Mouse (Mus musculus): ENCODE measurements at regions not wholly inside any gene's neighbourhood (a gene's known extent, or its start where the extent isn't known, plus 50 kb on each side); places are given as distances from the start of the nearest gene placed in this dataset.

DNA sequence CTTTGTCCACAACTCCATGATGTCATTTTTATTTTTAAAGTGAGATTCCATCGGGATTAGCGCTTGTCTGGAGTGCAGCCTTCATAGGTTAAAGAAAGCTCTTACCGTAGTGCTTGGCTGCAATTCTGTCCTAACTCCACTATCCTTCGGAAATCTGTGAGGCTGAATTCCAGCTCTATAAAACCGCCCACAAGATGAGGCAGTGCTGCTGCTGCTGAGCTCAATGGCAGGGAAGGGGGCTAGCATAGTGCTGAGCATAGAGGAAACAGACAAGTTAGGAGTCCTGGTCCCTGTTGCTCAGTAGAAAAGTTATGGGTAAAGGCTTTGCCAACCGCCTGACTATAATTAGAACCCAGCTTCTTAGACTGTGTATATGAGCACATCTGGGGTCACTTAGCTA lies 163.5 kb downstream of the Maf start:
- DNase-seq, result no peak

DNA sequence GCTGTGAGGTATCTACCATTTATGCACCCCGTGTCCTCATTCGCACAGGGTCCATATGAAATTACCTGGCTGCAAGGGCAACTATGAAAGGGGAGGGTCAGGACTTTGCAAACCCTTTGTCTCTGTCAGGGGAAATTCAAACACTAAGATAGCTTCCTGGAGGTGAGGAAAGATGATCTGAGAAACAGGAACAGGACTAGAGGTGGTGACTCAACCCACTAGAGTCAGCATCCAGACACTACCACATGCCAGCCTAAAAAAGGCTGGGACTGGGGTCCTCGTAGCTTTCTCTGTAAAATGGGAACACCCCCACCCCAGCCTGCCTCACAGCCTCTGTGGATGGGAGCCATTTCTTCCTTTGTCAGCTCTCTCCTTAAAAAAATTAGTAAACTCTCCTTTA lies 164.7 kb downstream of the Maf start:
- DNase-seq, result no peak

DNA sequence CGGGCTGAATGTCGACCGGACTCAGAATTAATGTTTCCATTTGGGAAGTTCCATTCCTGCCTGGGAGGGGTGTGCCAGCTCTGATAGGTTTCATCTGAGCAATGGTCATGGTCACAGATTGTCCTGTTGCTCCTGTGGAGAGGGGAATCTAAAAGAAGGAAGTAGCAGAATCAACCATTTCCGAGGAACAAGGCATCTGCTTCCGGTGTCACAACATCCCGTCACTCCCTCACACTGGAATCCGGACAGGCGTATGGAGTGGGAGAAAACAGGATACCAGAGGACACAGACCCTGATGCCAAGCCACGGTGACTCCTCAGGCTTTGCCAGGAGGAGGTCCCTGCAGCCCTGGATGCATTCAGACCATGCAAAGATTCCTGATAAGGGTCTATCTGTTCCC lies 168.0 kb downstream of the Maf start:
- no peak for DNase-seq

DNA sequence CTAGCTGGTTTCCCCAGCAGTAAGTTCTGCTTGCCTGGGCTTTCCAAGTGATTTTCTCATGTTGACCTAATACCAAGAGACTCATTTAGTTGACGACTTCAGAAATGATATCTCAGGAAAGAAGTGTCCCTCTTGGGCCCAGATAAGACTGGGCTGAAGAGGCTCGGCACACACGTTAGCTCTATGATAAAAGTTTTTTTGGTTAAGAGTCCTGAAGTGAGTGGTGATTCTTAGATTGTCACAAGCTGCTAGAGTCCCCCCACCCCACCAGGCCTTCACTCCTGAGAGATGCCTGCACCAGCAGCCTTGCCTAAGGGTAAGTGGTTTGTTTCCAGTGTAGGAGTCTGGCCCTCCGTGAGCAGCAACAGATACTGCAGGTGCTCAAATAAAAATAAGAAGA lies 169.4 kb downstream of the Maf start:
- DNase-seq, result no peak

DNA sequence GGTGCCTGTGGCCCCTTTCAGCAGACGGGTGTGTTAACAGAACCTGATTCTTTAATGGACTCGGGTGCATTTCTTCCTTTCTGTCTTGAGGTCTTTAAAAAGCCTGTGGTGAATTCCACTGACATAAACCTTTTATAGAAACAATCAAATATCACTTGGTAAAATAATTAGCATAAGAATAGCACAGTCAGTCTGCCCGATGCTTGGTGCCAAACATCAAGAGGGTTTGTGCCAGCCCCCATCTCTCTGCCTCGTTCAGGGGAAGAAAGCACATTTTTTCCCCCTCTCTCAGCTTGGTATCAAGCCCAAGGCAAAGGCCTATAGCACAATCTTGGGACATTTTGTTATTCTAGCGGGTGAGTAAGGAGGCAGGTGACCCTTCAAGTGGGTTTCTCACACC lies 169.8 kb downstream of the Maf start:
- no peak for DNase-seq

DNA sequence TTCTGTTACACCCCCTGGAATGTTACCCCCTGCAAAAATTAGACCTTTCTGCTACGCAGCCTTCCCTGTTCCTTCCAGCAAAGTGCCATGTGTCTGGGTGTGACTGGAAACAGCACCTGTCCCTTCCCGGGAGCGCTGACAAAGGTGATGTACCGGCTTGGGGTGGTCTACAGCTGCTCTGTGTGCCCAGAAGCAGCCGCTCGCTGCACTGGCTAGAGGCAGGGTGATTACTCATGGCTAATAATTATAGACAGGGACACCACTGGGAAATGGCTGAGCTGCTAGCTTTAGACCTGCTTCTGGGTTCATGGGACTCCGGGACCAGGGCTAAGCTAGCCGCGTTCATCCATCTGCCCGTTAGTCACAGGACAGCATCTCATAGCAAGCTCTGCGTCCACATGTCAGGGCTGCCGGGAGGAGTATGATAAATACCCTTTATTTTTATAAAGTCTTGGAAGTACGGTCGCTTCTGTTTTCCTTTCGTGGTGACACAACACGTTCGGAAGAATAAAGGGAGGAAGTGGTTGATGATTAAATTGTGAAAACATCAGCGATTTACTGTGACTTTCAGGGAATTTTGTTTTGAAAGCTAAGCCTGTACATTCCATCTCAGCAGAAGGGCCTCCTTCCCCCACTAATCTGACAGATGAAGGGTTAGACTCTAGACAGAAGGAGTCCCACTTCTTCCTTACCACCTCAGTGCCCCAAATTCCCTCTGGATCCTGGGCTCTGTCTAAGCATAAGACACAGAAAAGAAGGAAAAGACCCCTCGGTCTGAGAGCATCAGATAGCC lies 170.8 kb downstream of the Maf start:
- no peak for DNase-seq

DNA sequence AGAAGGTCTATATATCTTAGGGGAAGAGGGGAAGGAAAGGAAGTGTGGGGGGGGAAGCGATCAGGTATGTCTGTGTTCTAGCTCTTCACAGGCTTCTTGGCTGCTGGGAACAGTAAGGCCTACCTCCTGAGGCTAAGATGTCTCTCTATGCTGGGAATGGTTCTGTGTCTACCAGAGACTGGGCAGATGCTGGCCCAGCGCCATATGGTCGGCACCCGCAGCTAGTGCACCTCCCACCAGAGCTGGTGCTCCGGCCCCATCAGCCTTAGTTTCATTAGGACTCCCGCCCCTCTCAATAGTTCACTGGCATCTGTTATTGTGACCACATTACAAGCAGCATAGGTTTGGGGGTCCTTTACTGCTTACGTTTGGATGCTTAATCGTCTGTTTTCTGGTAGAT lies 171.6 kb downstream of the Maf start:
- no peak for DNase-seq

DNA sequence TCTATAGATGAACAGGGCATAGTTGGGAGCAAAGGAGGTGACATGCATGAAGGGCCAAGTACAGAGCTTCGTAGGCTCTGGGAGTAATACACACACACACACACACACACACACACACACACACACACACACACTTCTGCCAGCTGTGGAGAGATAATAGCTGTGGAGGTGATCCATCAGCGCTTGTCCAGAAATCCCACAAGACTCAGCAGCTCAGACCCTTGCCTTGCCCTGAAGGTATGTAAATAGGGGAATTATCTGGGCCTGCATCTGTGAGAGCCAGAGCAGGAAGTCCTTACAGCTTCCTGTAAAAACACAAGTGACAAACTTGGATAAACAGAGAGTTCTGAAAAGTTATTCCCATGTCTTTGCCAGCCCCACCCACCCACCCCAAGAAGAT lies 173.6 kb downstream of the Maf start:
- no peak for DNase-seq

DNA sequence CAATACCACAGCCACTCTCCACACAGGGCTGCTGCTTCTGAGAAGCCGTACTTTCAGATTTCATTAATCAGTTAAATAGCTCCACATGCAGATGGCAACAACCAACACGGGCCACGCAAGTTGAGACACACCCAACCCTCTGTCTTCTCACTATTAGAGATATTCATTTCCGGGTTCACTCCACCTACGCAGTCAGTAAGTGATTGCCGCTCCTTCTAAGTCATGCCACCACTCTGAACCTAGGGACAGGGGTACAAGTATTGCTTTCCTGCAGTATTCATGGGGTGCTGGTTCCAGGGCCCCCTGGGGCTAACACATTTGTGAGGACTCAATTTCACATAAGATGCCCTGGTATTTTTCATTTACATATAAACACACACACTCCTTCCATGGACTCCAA lies 176.3 kb downstream of the Maf start:
- DNase-seq, result no peak

DNA sequence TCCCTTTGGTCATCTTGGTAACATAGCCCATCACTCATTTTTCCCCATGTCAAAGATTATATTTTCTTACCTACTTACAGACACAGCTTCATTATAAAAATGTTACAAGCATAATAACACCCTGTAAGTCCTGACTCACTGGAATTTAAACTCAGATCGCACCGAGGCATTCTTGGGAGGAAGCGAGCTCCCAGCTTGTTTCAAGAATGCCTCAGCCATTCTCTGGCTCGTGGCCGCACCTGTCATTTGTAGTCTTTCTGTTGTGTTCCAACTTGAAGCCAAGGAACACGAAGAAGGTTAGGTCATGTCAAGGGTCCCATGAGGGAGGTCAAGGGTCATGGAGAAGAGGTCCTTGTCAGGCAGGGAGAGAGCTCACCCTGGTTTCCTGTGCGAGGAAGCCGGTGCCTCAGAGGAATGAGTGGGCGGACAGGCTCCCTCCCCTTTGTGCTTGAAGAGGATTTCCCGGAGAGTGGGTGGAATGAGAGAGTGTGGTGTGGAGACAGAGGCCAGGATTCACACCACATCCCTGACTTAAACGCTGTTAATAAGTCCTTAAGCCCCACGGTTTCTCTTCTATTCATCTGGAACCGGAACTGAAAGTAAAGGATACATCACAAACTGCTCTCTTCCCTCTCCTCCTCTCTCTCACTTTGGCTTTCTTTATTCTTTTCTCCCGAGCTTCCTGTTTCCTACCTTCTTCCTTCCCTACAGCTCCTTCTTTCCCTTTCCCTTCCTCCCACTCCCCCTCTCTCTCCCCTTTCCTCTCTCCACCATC lies 177.8 kb downstream of the Maf start:
- DNase-seq, result peak; percentile 15

DNA sequence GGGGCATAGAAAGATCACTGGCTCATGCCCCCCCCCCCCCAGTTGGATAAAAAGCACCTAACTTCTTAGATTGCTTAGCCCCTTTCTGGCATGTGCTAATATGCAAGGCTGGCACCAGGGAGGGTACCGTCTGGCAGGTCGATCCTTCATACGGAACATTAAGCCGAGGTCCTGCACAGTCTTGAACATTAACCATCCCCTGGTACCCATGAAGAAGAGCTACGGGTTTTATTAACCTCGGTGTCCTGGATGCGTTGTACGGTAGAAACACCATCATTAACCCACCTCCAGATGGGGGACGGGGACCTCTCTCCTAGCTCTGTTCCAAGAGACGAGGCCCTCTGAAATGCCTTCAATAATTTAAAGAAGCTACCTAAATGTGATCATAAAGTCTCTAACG lies 178.7 kb downstream of the Maf start:
- DNase-seq, result no peak

DNA sequence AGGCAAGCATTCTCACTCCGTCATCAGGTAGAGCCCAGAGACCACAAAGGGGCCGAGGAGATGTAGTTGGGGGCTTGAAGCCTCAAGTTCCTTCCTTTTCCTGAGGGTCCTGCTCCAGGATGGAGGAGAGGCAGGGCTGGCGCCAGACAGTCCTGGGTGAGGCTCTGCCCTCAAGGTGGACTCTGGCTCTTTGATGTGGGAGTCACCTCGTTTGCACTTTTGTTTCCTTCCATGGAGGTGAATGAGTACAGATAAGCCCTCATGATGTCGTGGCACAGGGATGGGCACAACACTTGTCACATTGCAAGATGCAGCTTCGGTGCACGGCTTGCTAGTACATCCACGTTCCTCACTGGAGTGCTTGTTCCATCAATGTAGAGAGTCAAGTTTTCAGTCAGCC lies 182.4 kb downstream of the Maf start:
- DNase-seq, result no peak

DNA sequence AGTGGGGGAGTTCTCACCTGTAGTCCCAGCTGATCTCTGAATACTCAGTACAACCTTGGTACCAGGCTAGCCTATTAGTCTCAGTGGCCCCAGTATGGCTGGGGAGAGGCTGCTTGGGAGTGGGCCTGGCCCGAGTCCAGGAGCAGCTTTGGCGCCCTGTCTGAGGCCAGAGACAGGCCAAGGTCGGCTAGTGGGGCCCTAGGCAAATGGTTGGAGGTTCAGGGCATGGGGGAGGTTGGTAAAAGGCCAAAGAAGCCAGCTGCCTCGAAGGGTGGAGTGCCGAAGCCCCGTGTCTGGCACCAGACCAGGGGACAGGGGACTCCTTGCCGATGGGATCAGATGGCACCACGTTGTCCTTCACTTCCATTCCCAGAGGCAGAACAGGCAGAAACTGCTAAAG lies 182.9 kb downstream of the Maf start:
- DNase-seq, result no peak

DNA sequence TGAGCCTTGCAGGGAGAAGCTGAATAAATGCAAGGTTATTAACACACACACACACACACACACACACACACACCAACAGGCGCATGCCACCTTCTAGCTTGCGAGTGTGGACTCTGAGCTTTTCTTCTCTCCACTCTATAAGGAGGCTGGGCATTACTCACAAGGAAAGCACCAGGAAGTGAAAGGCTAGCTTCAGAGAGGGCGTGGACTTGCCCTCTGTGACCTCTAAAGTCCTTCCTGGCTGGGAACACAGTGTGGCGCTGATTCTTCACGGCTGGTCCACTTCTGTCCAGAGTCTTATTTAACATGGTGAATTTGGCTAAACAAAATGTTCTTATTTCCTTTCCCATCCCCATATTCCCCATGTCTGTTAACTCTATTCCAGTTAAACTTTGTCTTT lies 185.1 kb downstream of the Maf start:
- DNase-seq, result no peak

DNA sequence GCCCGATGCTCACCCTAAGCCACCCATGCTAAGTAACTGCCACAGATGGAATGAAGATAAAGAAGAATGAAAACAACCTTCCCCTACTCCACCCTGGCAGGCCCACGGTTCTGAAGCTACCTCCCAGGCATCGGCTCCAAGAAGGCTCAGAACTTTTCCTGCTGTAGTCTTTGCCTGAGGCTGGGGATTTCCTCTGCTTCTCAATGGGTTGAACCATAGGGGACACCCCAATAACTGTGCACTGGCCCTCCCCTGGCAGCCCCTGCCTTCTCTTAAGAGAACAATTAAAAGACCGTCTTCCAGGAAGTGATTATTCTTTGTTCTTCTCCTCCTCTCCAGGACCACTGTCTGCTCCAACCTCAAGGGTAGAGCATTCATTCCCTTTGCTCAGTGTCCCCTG lies 191.9 kb downstream of the Maf start:
- DNase-seq, result no peak

DNA sequence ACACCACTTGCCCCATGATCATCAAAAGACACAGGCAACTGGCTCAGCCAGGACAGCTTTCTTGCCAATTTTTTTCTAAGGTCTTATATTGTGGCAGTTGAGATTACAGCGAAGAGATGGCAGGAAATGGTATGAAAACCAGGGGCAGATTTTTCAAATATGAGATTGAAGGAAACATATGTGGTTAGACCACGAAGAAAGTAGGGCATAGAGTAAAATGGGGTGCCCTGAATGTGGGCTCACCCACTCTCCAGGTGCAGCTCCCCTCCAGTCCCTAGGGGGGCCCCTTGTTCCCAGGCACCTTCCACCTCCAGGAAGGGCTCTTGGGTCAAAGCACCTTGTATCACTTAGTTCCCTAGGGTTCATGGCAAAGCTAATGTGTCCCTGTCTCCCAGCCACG lies 193.1 kb downstream of the Maf start:
- no peak for DNase-seq

DNA sequence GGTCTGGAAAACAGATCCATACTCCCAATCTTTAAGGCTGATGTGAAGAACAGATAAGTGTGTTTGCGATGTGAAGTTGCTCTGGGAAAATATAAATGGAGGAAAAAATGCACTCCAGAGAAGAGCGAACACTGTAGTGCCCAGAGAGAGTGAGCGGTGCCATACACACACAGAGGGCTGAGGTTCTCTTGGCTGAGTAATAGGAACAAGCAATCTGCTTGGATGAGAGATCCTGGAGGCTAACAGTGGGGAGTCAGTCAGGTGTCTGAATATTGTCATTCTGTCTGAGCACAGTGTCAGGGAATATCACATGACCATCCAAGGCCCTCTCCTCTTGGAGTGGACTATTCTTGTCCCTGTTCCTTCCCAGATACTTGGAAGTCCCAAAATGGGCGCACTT lies 200.4 kb downstream of the Maf start:
- no peak for DNase-seq

DNA sequence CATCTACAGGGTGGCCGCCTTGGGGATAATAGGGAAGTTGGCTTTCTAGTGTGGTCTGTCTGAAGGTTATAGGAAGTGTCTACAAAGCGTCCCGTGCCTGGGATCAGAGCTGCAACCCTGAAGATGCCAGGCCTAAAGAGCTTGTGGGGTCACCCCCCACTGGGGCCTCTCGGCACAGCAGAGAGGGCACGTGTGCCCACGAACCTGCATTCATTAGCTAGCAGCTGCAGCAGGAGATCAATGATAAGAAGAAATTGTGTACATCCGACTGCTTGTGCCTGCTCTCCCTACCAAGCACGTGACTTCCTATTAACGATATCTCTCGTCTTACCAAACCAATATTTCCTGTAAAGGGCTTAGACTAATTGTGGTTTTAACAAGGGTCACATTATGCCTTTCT lies 200.9 kb downstream of the Maf start:
- no peak for DNase-seq

DNA sequence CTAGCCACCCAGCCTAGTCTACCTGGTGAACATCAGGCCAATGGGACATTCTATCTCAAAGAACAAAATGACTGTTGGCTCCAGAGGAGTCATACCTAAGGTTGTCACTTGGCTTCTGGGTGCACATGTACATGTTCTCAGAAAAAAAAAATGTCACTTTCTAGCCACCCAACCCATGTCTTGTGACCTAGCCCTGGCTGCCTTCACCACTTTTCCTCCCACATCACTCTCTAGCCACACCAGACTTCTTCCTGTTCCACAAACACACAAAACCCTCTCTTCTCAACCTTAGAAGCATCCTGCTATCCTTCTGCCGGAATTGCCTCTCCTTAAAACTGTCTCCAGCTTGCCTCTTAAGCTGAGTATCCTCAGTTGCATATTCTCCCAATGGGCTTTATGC lies 211.6 kb downstream of the Maf start:
- no peak for DNase-seq

DNA sequence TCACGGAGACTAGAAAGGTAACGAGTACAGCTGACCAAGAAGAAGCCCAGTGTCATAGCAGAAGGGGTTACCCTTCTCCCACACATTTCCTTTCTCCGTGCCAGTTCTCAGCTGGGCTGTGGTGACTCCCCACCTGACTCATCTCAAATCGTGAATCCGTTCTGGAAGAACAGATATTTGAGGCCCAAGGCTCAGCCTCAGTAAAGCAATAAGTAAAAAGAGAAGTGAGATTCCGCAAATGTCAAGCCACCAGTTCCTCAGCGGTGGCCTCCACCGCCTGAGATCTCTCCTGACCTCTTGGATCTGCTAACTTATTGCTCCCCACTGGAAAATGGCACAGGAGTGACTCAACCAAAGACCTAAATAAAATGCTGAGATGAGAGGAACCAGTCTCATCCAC lies 213.2 kb downstream of the Maf start:
- no peak for DNase-seq

DNA sequence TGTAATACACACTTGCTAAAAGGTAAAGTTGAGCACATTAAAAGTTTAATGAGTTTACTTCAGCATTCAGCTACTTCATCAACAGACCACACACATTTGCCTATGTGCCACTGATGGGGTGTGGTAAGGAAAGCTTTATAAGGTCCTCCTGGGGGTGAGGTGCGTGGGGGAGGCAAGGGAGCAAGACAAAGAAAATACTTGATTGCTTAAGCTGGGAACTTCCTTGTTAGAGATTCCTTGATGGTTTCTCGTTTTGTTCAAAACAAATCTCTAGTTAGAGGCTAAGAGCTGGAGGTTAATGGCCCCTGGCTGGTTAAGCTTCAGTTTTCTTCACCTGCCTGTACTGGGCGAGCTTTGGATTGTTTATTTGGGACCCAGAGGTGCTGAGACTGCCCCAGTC lies 220.7 kb downstream of the Maf start:
- no peak for DNase-seq

DNA sequence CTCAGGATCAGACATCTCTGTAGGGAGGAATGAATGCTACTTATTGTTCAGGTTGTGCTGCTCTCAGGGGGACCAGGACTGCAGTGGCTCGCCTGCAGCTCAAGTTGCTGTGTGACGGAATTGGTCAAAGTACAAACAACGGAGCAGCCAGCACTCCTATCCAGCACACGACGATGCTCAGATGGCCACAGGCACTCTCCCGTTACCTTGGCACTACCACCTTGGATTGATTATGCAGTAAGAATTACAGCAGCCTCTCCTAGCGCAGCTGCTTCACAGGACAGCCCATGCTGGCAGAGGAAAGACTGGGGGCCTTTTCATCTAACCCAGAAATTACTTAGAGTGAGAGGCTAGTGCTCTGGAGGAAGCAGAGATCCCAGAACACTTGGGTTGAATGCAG lies 226.5 kb downstream of the Maf start:
- DNase-seq, result no peak

DNA sequence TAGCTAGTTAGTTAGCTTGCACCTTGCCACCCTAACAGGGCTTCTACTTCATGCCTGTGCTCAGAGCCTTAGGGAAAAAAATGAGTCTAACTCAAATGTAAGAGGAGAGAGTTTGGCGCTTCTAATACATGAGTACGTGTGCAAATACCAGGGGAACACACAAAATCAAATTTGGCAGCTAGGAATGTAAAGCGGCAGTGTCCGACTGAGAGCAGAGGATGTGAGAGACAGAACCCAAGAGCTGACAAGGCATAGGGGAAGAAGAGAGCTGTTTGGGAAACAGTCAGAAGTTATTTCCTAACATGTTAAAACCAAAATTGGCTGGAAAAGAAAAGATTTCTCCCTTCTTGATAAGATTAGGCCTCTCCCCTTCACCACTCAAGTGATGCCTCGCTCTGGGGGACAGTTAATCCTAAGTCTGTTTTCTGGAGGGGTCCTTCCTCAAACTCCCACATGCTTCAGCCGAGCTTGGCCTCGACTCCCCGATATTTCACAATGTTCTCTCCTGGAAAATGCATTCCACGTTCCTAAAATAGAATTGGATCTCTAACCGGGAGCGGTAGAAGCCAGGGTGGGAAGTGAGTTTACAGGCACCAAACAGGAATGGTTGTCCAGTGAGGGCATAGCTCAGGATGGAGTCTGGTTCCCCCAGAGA lies 229.1 kb downstream of the Maf start:
- no peak for DNase-seq

DNA sequence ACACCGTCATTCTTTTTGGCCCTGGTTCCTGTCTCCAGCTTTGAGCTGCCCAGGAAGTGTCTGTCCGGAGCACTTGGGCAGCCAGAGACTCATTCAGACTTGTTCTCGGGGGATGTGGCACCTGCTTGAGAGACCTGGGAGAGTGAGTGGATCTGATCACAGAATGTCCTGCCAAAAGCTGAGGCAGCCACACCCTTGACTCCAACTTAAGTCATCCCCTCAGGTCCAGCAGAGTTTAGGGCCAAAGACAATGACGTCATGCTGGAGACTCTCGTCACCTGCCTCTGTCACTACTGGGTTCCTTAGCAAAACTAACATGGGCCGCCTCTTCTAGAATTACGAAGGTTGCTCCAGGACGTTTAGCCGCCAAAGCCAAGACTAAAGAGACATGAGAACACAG lies 231.5 kb downstream of the Maf start:
- DNase-seq, result no peak

All from layer of hippocampus, adult 9-11 months (tissue).